Mouse (Mus musculus): ENCODE measurements around the gene Pou3f4. TPM values are rescaled to one million over a fixed set of nuclear protein-coding genes. Genes with fewer than 3 reads are reported as not detected.
"Not testable (repeated sequence)": the region's sequence is repeated elsewhere in the genome, so short reads cannot be mapped to it uniquely, and the experiment has no call there.

Gene Pou3f4
- total RNA-seq (2022) = under 1 TPM in 1 of 4 experiments, not detected in 3; 0.10 TPM

GRCm38 (mm10) chrX:110814151-110814571, at the start of gene Pou3f4:
TSS of gene Pou3f4 (plus strand) at chrX:110814280.
- DNase-seq = no peak

GRCm38 (mm10) chrX:110765939-110766338, 48.1 kb upstream of the Pou3f4 start:
- no peak for DNase-seq

DNA sequence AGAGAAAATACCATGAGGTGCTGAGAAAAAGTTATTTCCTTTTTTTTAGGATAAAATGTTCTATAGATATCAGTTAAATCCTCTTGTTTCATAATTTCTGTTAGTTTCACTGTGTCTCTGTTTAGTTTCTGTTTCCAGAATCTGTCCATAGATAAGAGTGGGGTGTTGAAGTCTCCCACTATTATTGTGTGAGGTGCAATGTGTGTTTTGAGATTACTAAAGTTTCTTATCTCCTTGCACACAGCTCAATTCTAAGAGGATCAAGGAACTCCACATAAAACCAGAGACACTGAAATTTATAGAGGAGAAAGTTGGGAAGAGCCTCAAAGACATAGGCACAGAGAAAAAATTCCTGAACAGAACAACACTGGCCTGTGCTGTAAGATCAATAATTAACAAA, 39.3 kb upstream of the Pou3f4 start:
- DNase-seq = not testable (repeated sequence)

DNA sequence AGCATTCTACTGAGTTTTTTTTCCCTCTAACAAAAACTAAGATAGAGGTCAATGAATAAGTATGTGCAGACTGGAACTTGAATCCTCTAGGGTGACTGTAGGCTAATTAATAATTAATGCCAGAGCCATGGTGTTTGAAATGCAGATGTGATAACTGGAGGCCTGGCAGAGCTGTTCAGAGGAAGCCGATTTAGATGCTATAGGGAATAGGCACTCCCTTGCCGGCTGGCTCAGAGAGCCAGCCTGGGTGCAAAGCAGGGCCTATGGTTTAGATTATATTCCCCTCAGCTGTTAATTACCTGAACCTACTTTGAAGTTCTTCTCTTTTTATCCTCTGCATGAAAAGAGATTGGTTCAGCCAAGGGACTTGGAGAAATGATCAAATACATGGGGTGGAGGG, 11.6 kb upstream of the Pou3f4 start:
- no peak for DNase-seq

DNA sequence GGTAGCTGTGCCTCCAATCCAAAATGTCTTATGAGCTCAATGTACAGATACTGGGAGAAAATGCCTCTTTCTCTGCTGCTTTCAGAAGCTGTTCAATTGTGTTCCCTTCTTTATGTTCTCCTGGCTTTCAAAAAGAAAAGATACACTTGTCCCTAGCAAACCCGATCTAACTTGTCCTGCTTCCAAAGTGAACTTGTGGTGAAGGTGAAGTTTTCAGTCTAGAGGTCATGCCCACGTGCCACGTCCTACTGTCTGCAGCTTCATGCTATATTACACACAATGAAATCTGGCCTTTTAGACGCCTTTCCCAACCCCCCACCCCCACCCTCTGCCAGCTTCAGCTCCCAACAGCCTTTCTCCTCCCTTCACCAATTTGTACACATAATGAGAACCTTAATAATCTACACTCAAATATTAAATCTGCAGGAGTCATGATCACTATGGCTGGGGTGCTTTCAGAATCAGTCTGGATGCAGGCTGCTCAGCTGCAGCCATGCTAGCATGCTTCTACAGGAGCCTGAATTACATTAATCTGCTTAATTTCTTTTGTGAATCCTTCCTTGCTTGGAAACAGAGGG, 4.0 kb upstream of the Pou3f4 start:
- no peak for DNase-seq

- DNase-seq = no peak
Observed at GRCm38 (mm10) chrX:110810753-110811506, 3.1 kb upstream of the Pou3f4 start.

GRCm38 (mm10) chrX:110812071-110812470, 2.0 kb upstream of the Pou3f4 start:
- DNase-seq = no peak

DNA sequence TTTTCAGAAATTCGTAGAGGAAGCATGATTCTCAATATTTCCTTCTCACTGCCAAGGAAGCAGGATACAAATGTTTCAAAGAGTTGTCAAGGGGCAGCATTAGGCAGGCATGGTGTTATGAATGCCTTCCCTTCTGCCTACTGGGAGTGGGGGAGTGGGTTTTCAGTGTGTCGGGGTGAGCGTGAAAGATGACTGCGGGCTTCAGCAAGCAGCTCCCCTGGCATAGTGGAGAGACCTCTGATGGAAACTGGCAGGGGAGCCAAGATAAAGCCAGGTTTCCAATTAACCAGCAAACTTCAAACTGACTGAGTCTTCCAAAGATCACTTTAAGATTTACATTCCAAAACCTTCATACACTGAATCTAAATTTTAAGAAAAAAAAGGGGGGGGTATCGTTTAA, 679 bp upstream of the Pou3f4 start:
- no peak for DNase-seq

GRCm38 (mm10) chrX:110814592-110815548, 790 bp downstream of the Pou3f4 start:
- DNase-seq = no peak

DNA sequence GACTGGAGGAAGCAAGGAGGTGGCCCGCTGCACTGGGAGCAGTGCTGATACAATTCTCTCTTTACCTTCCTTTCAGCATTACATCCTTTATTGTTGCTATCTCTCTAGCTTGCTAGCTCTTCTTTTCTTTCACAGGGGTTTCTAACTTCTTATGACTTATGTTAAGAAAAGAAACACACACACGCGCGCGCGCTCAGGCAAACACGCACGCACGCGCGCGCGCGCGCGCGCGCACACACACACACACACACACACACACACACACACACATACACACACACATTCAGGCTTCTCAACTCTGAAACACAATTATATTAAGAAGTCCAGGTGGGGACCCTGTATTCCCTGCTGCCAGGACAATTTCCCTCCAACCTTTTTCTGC, 1.5 kb downstream of the Pou3f4 start:
- DNase-seq = no peak

DNA sequence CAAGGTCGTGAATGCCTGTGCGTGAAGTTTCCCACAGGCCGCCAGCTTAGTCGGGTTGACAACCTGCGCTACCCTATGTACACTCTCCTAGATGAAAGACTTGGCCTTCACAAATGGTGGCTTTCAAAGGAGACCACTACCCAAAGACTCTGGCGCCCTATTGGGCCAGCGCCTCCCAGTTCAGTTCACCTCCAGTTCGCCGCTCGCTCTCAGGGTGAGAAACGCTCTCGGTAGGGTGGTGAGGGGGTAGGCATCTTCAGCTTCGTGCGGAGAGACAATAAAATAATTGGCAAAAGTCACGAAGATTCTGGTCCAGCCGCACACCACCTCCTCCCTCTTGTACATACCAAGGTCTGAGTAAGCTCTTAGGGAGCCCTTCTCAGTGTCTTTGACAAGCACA, 2.5 kb downstream of the Pou3f4 start:
- DNase-seq = no peak

DNA sequence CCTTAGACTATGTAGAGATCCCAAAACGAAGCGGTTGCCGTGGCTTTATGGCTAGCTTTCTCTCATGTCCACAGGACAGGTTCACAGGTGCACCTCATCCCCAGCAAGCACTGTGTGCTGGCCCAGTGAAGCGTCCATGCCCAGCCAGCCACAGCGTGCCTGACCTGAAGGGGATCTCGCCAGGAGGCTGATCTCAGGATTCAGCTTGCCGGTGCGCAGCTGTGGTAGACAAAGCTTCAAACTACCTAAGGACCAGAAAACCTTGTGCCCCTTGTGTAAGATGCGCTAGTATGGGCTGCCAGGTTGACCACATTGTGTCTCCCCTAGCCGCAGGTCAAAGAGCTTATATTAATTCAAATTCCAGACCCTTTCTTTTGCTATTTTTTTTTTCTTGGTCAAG, 3.1 kb downstream of the Pou3f4 start:
- no peak for DNase-seq

- no peak for DNase-seq
Observed at GRCm38 (mm10) chrX:110837450-110837849, 23.4 kb downstream of the Pou3f4 start.

DNA sequence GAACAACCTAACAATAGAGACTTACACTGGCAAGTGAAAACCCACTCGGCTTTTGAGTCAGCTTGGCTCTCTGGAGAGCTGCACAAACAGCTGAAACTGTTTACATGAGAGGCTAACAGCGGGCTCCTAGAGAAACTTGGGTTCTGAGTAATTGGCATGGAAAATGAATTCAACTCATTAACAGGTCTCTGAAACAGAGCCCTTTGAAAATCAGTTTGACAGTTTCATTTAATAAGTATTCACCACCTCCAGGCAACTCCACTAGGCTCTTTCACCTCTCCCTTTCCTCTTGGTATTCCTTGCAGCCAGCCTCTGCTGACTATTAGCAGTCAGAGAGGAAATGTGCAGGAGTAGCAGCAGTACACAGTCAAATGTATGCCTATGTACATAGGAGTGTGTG, 37.2 kb downstream of the Pou3f4 start:
- no peak for DNase-seq

Measured in adrenal gland, adult 8-10 months (tissue).